Mouse (Mus musculus) liver, adult 2 months (tissue): ENCODE data around the gene Fat2.

Experiments
- CTCF ChIP-seq: fragments of 200-500 bp; IDR thresholded peaks from 2 replicates; pipeline ENCODE4 v1.5.1; 2011; ENCODE audit warnings: low read depth, low read length, control low read depth
- POLR2A ChIP-seq: fragments of 200-500 bp; IDR thresholded peaks from 2 replicates; pipeline ENCODE4 v1.6.1; 2011; ENCODE audit warnings: low read length, control low read depth; ENCODE audit not compliant: insufficient read depth; ENCODE audit errors: extremely low read depth

GRCm38 (mm10) chr11:55327558-55328409, 8.6 kb downstream of the Fat2 start:
- TF ChIP-seq CTCF, result no peak
- no peak for TF ChIP-seq POLR2A
